10 mouse cellular contexts compared by ENCODE assay signal in genomic region chr10:80014484-80015290, GRCm38 (mm10). TPM values are rescaled to one million over a fixed set of nuclear protein-coding genes. Genes with fewer than 3 reads are reported as not detected.
DNase-seq lines count a peak whose midpoint lies in the region; ATAC-seq and TF ChIP-seq lines count a peak whose summit lies in the region.
"Had no signal": no experiment of that assay in that cellular context is flagged by ENCODE, and none has a peak within 500 bp of the region (broad histone marks: within the 10 kb centered on the region; RNA-seq: fewer than 3 reads in every experiment).

No protein-coding gene starts in this region.

- no peaks in the 10 kb centered on the region; the same call in 1 of the 2 replicates for H3K4me1 ChIP-seq in heart, adult 2 months (ENCODE audit: control insufficient read depth, insufficient read depth, low read length)
- H3K4me1 ChIP-seq in heart, embryonic 10.5 days, result peaks cover 51% of the 10 kb centered on the region
- H3K4me1 ChIP-seq in bone marrow macrophage, adult 2 months (ENCODE audit: control insufficient read depth, insufficient read depth, low read length), result peaks cover 14% of the 10 kb centered on the region
- peaks cover 37% of the 10 kb centered on the region for H3K4me1 ChIP-seq in lung, embryonic 15.5 days

- H3K4me3 ChIP-seq in heart, adult 2 months, result no peak overlapping the region
- H3K4me3 ChIP-seq in heart, embryonic 10.5 days, result no peak overlapping the region
- H3K4me3 ChIP-seq in bone marrow macrophage, adult 2 months (ENCODE audit: insufficient read depth, low read length), result no peak overlapping the region
- H3K4me3 ChIP-seq in lung, embryonic 15.5 days, result no peak overlapping the region
- H3K4me3 ChIP-seq: embryonic facial prominence, embryonic 12.5 days had no signal

- no peaks in the 10 kb centered on the region for H3K27me3 ChIP-seq in heart, adult 2 months (ENCODE audit: control insufficient read depth, insufficient read depth, low read length)
- H3K27me3 ChIP-seq in heart, embryonic 10.5 days (ENCODE audit: insufficient read depth, poor library complexity, severe bottlenecking), result peaks cover 48% of the 10 kb centered on the region
- H3K27me3 ChIP-seq in lung, embryonic 15.5 days, result peaks cover 35% of the 10 kb centered on the region

- 62% methylated on average over 28 of the region's 28 CpGs for whole genome bisulfite sequencing in heart, adult 2 months
- WGBS in heart, embryonic 10.5 days, result 21% methylated on average over 28 of the region's 28 CpGs
- WGBS in lung, embryonic 15.5 days, result 19% methylated on average over 28 of the region's 28 CpGs

- ATAC-seq in lung, embryonic 15.5 days (ENCODE audit: borderline replicate concordance, extremely low read depth, low FRiP score, low TSS enrichment), result no peak

- TF ChIP-seq EP300 in heart, adult 2 months (IDR thresholded peaks at IDR 0.05; ENCODE audit: insufficient read depth, low read depth, low read length), result no peak

- peak overlapping the region; percentile 20; the same call in 1 of the 2 replicates for H3K4me2 ChIP-seq in lung, embryonic 15.5 days
- H3K4me2 ChIP-seq: embryonic facial prominence, embryonic 12.5 days had no signal

- intact Hi-C loops in heart, adult 2 months (cut with DNase I), result no loop called here

- peaks cover 16% of the 10 kb centered on the region; the same call in 1 of the 2 replicates for H3K9me3 ChIP-seq in heart, embryonic 10.5 days
- no peaks in the 10 kb centered on the region for H3K9me3 ChIP-seq in lung, embryonic 15.5 days

- no peaks in the 10 kb centered on the region for H3K79me2 ChIP-seq in heart, adult 2 months (replicated peaks; ENCODE audit: control insufficient read depth, insufficient read depth, low read length)

- no peak overlapping the region for H3K27ac ChIP-seq in heart, adult 2 months
- no peak overlapping the region for H3K27ac ChIP-seq in heart, embryonic 10.5 days
- no peak overlapping the region for H3K27ac ChIP-seq in bone marrow macrophage, adult 2 months (ENCODE audit: insufficient read depth, low read depth, low read length)
- H3K27ac ChIP-seq in lung, embryonic 15.5 days, result no peak overlapping the region
- H3K27ac ChIP-seq: embryonic facial prominence, embryonic 12.5 days had no signal

- no peak for DNase-seq in heart, adult 2 months
- no peak for DNase-seq in heart, embryonic 10.5 days (ENCODE audit: low spot score)
- peak; percentile 60 for DNase-seq in 3T3-L1 (ENCODE audit: low read depth, low spot score)
- no peak for DNase-seq in cerebellum, postnatal 25 days
- DNase-seq in right cerebral cortex, postnatal 10 days (ENCODE audit: low spot score in 2 of 2), result no peak
- DNase-seq in right cerebral cortex, postnatal 4 days, result no peak
- DNase-seq: kidney, postnatal 25 days had no signal

- H3K36me3 ChIP-seq in heart, adult 2 months (ENCODE audit: control insufficient read depth, insufficient read depth, low read length), result no peaks in the 10 kb centered on the region
- H3K36me3 ChIP-seq in heart, embryonic 10.5 days, result peaks cover 30% of the 10 kb centered on the region
- H3K36me3 ChIP-seq in lung, embryonic 15.5 days, result peaks cover 12% of the 10 kb centered on the region

- TF ChIP-seq POLR2A in heart, adult 2 months (IDR thresholded peaks at IDR 0.05; ENCODE audit: insufficient read depth, low read depth, low read length), result no peak
- no peak for TF ChIP-seq POLR2A in bone marrow macrophage, adult 2 months (IDR thresholded peaks at IDR 0.05; ENCODE audit: borderline replicate concordance, low read depth, low read length)

- H3K9ac ChIP-seq in heart, adult 2 months (ENCODE audit: low read depth, low read length), result no peak overlapping the region
- H3K9ac ChIP-seq in lung, embryonic 15.5 days, result no peak overlapping the region
- H3K9ac ChIP-seq: embryonic facial prominence, embryonic 12.5 days had no signal

- TF ChIP-seq CTCF in heart, adult 2 months (IDR thresholded peaks at IDR 0.05), result peak; percentile 51
- TF ChIP-seq CTCF in bone marrow macrophage, adult 2 months (IDR thresholded peaks at IDR 0.05; ENCODE audit: low read depth, low read length), result peak; percentile 45; the same call in 1 of the 2 replicates

RNA-seq across cellular contexts. Expression of gene Arhgap45, which starts 1.8 kb away (rescaled TPM):
- total RNA-seq in heart, adult 2 months (2021), result 1 to 10 TPM; 3.5 to 5.1 TPM
- polyA plus RNA-seq in heart, adult 2 months (2012; rRNA removed), result 8.9 and 16.6 TPM in 2 replicates
- 12.0 and 16.7 TPM in 2 replicates for polyA plus RNA-seq in heart, embryonic 10.5 days (2016; fragmentation: Nextera tagmentation; extraction: Ambion mirVana)
- 218 TPM in 2 replicates for polyA plus RNA-seq in bone marrow macrophage, adult 2 months (2012; ENCODE audit: insufficient read depth, insufficient read length, missing spikeins)
- polyA plus RNA-seq in lung, embryonic 15.5 days (2015; fragmentation: Nextera tagmentation; extraction: Ambion mirVana), result 16.8 and 19.8 TPM in 2 replicates

RNA-seq across cellular contexts. Expression of gene Abca7, which starts 18.4 kb away (rescaled TPM):
- total RNA-seq in heart, adult 2 months (2021), result 1 to 10 TPM; 6.6 to 8.0 TPM
- polyA plus RNA-seq in heart, adult 2 months (2012; rRNA removed), result 9.2 and 10.8 TPM in 2 replicates
- polyA plus RNA-seq in heart, embryonic 10.5 days (2016; fragmentation: Nextera tagmentation; extraction: Ambion mirVana), result 2.8 and 4.1 TPM in 2 replicates
- 24.6 and 27.5 TPM in 2 replicates for polyA plus RNA-seq in bone marrow macrophage, adult 2 months (2012; ENCODE audit: insufficient read depth, insufficient read length, missing spikeins)
- 3.5 and 4.3 TPM in 2 replicates for polyA plus RNA-seq in lung, embryonic 15.5 days (2015; fragmentation: Nextera tagmentation; extraction: Ambion mirVana)

RNA-seq across cellular contexts. Expression of gene Polr2e, which starts 24.9 kb away (rescaled TPM):
- 10 to 100 TPM; 78.3 to 89.8 TPM for total RNA-seq in heart, adult 2 months (2021)
- polyA plus RNA-seq in heart, adult 2 months (2012; rRNA removed), result 182 and 194 TPM in 2 replicates
- 181 and 233 TPM in 2 replicates for polyA plus RNA-seq in heart, embryonic 10.5 days (2016; fragmentation: Nextera tagmentation; extraction: Ambion mirVana)
- polyA plus RNA-seq in bone marrow macrophage, adult 2 months (2012; ENCODE audit: insufficient read depth, insufficient read length, missing spikeins), result 53.0 and 55.5 TPM in 2 replicates
- polyA plus RNA-seq in lung, embryonic 15.5 days (2015; fragmentation: Nextera tagmentation; extraction: Ambion mirVana), result 223 and 225 TPM in 2 replicates

RNA-seq across cellular contexts. Expression of gene Cnn2, which starts 26.3 kb away (rescaled TPM):
- 10 to 100 TPM; 30.2 to 39.3 TPM for total RNA-seq in heart, adult 2 months (2021)
- polyA plus RNA-seq in heart, adult 2 months (2012; rRNA removed), result 52.5 and 60.7 TPM in 2 replicates
- polyA plus RNA-seq in heart, embryonic 10.5 days (2016; fragmentation: Nextera tagmentation; extraction: Ambion mirVana), result 408 and 456 TPM in 2 replicates
- 37.5 and 41.5 TPM in 2 replicates for polyA plus RNA-seq in bone marrow macrophage, adult 2 months (2012; ENCODE audit: insufficient read depth, insufficient read length, missing spikeins)
- polyA plus RNA-seq in lung, embryonic 15.5 days (2015; fragmentation: Nextera tagmentation; extraction: Ambion mirVana), result 367 and 375 TPM in 2 replicates

RNA-seq across cellular contexts. Expression of gene Tmem259, which starts 30.6 kb away (rescaled TPM):
- 100 to 1,000 TPM; 109 to 124 TPM for total RNA-seq in heart, adult 2 months (2021)
- 184 and 220 TPM in 2 replicates for polyA plus RNA-seq in heart, adult 2 months (2012; rRNA removed)
- 12.7 and 16.4 TPM in 2 replicates for polyA plus RNA-seq in heart, embryonic 10.5 days (2016; fragmentation: Nextera tagmentation; extraction: Ambion mirVana)
- 86.5 and 101 TPM in 2 replicates for polyA plus RNA-seq in bone marrow macrophage, adult 2 months (2012; ENCODE audit: insufficient read depth, insufficient read length, missing spikeins)
- polyA plus RNA-seq in lung, embryonic 15.5 days (2015; fragmentation: Nextera tagmentation; extraction: Ambion mirVana), result 20.2 and 20.5 TPM in 2 replicates

Comparison
In these comparisons a context has a peak if more than half of its experiments do, and no peak if none do; other contexts are left out.
1. RNA of gene Arhgap45, which starts 1.8 kb away (polyA plus RNA-seq): 218 TPM in bone marrow macrophage, adult 2 months; 16.8 to 19.8 TPM in lung, embryonic 15.5 days, 12.0 to 16.7 TPM in heart, embryonic 10.5 days and 8.9 to 16.6 TPM in heart, adult 2 months; every median in the first group is over 10 times any median in the second.